Mouse (Mus musculus): Measurements from ENCODE around the gene Nme9. TPM values are rescaled to one million over a fixed set of nuclear protein-coding genes. Genes with fewer than 3 reads are reported as not detected.

The Nme9 gene
- polyA plus RNA-seq, 1 experiment: 0.16 TPM

DNA sequence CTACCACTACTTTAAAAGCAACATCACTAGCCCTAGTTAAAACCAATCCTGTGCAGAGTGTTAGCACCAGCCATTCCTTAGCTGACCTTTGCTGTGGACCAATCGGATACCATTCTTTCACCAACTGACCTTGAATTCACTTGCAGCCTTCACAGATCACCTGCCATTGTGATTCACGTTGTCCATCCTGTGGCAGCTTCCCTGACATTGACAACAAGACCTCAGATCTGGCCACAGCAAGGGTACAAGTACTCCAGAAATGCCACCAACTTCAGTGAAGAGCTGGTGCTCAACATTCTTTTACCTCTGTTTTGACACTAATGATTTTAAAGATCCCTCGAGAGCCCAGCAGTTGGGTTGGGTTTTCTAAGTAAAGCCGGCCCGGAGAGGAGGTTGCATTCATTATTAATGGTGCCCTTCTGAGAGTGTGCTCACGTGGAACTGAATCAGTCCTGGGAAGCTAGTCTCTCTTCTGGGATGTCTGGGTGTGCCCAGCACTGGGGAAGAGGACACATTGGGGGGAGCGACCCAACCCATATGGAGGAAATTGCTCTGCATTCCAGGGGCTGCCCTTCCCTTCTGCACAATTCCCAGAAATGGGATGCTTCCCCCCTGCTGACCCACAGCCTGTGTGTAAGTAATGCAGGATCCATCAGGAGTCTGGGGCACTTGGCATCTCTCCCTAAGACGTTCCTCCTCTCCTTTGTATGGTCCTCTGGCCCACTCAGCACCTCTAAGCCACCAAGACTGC lies 31.1 kb upstream of the Nme9 start:
- no peak for DNase-seq

DNA sequence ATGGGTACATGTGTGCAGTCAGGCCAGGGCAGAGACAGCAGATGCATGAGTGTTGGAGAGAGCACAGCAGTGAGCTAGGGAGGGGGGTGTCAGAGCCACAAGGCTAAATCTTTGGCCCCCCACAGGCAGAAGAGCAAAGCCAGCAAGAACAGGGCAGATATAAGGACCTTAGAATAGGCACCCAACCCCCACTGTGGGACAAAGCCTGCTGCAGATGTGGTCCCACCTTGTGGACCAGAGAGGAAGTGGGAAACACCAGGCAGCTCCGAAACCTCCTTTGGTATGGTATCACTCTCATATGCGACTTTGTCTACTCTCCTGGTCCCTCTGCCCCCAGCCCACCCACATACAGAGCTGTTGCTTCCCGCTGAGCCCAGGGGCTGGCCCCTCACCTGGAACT lies 29.4 kb upstream of the Nme9 start:
- DNase-seq: no peak
- Histone ChIP-seq H3K27ac (ENCODE audit: insufficient read depth, low read depth, low read length) (no peak overlapping the region), H3K36me3 (ENCODE audit: control insufficient read depth, insufficient read depth, low read length) (no peaks in the 10 kb centered on the region), H3K4me3 (ENCODE audit: insufficient read depth, low read depth, low read length) (no peak overlapping the region), H3K4me1 (ENCODE audit: control insufficient read depth, insufficient read depth, low read length) (peaks cover 22% of the 10 kb centered on the region), H3K27me3 (replicated peaks; ENCODE audit: control insufficient read depth, insufficient read depth, low read length) (no peaks in the 10 kb centered on the region)
- WGBS: 83% methylated on average over 3 of the region's 3 CpGs
- TF ChIP-seq CTCF (conservative IDR thresholded peaks at IDR 0.05; ENCODE audit: insufficient read depth, insufficient read length, low read depth, low read length): no peak
- no peak for TF ChIP-seq POLR2A (IDR thresholded peaks at IDR 0.05; ENCODE audit: low read depth, low read length)

More for the DNA sequence above, 31.1 kb upstream of the Nme9 start:
- WGBS: 72% methylated on average over 8 of the region's 8 CpGs
- H3K4me3 ChIP-seq (ENCODE audit: insufficient read depth, low read depth, low read length): no peak overlapping the region
- no peak overlapping the region for H3K27ac ChIP-seq (ENCODE audit: insufficient read depth, low read depth, low read length)
- H3K27me3 ChIP-seq (replicated peaks; ENCODE audit: control insufficient read depth, insufficient read depth, low read length): no peaks in the 10 kb centered on the region
- no peaks in the 10 kb centered on the region for H3K36me3 ChIP-seq (ENCODE audit: control insufficient read depth, insufficient read depth, low read length)
- TF ChIP-seq POLR2A (IDR thresholded peaks at IDR 0.05; ENCODE audit: low read depth, low read length) (no peak), CTCF (conservative IDR thresholded peaks at IDR 0.05; ENCODE audit: insufficient read depth, insufficient read length, low read depth, low read length) (no peak)
- H3K4me1 ChIP-seq (ENCODE audit: control insufficient read depth, insufficient read depth, low read length): peaks cover 19% of the 10 kb centered on the region

DNA sequence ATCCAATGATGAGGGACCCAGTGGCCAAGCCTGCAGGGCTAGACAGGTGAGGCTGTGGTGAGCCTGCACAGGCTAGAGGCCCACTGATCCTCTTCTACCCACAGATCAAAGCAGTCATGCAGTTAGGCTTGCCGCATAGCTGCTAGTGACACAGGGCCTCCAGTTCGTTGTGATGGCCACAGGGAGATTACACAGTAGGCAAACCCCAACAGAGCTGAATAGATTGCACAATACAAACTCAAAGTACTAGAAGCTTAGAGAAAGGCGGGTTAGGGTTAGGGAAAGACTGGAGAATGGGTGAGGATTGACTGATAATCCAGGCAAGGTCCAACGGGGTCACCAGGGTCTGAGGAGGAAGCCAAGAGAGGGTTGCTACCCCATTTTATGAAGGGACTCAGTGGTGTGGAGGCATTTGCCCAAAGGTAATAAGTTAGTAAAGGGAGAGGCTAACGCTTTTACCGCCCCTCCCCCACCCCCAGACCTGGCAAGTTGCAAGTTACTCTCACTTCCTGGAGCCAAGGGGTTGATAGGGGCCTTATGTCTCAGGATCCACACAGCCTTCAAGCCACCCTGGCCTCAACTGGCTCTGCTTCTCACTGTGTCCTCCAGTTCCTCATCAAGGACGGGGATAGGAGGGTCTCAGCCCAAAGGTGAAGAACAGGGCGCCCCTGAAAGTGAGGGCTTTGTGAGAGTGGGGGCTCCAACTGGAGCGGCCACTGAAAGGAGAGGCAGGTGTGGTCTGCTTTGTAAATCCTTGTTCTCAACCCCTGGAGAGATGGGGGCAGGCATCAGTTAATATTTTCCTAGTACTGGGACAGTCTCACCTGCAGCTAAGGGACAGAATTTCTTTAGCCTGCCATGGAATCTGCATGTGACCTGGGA lies 27.3 kb upstream of the Nme9 start:
- H3K4me1 ChIP-seq (ENCODE audit: control insufficient read depth, insufficient read depth, low read length): peaks cover 19% of the 10 kb centered on the region
- WGBS: 67% methylated on average over 9 of the region's 9 CpGs
- H3K27ac ChIP-seq (ENCODE audit: insufficient read depth, low read depth, low read length): 0 out of 2 replicates have a peak overlapping the region, but pooled peaks have one; percentile 30
- H3K36me3 ChIP-seq (ENCODE audit: control insufficient read depth, insufficient read depth, low read length): no peaks in the 10 kb centered on the region
- peak; percentile 24 for DNase-seq
- TF ChIP-seq CTCF (conservative IDR thresholded peaks at IDR 0.05; ENCODE audit: insufficient read depth, insufficient read length, low read depth, low read length) (no peak), POLR2A (IDR thresholded peaks at IDR 0.05; ENCODE audit: low read depth, low read length) (no peak)
- H3K4me3 ChIP-seq (ENCODE audit: insufficient read depth, low read depth, low read length): no peak overlapping the region
- no peaks in the 10 kb centered on the region for H3K27me3 ChIP-seq (replicated peaks; ENCODE audit: control insufficient read depth, insufficient read depth, low read length)

DNA sequence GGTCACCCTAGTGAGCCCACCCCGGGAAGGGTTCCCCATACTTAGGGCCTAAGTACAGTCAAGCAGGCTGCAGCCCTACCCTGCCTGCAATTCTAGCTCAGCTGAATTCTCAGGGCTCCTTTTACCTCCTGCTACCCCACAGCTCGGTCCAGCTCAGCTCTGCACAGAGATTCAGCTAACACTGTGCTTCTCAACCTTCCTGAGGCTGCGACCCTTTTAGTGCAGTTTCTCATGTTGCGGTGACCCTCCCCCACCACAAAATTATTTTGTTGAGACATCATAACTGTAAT lies 26.8 kb upstream of the Nme9 start:
- H3K36me3 ChIP-seq (ENCODE audit: control insufficient read depth, insufficient read depth, low read length): no peaks in the 10 kb centered on the region
- no peaks in the 10 kb centered on the region for H3K27me3 ChIP-seq (replicated peaks; ENCODE audit: control insufficient read depth, insufficient read depth, low read length)
- peaks cover 19% of the 10 kb centered on the region for H3K4me1 ChIP-seq (ENCODE audit: control insufficient read depth, insufficient read depth, low read length)
- DNase-seq: no peak
- no peak for TF ChIP-seq POLR2A (IDR thresholded peaks at IDR 0.05; ENCODE audit: low read depth, low read length)
- 60% methylated on average over 4 of the region's 4 CpGs for WGBS
- no peak overlapping the region for H3K27ac ChIP-seq (ENCODE audit: insufficient read depth, low read depth, low read length)
- no peak overlapping the region for H3K4me3 ChIP-seq (ENCODE audit: insufficient read depth, low read depth, low read length)

DNA sequence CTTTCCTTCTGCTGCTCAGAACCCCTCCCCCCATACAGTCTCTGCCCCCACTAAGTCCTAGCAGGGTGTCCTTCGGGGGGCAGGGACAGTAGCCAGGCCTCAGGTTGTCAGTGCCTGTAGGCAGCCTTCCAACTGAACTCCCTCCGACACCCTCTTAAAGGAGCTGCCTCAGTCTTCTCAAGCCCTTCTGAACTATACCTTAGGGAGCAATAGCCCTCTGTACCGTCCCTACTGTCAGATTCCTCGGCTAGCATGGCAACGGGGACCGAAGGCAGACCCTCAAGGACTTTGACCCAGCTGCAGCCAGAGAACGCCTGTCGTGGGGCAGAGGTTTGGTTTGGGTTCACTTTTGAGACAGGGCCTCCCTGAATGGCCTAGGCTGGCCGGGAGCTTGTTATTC lies 26.0 kb upstream of the Nme9 start:
- peak overlapping the region; percentile 3; the same call in 1 of the 2 replicates for H3K27ac ChIP-seq (ENCODE audit: insufficient read depth, low read depth, low read length)
- DNase-seq: no peak
- H3K27me3 ChIP-seq (replicated peaks; ENCODE audit: control insufficient read depth, insufficient read depth, low read length): no peaks in the 10 kb centered on the region
- TF ChIP-seq CTCF (conservative IDR thresholded peaks at IDR 0.05; ENCODE audit: insufficient read depth, insufficient read length, low read depth, low read length) (no peak), POLR2A (IDR thresholded peaks at IDR 0.05; ENCODE audit: low read depth, low read length) (no peak)
- H3K4me3 ChIP-seq (ENCODE audit: insufficient read depth, low read depth, low read length): no peak overlapping the region
- H3K4me1 ChIP-seq (ENCODE audit: control insufficient read depth, insufficient read depth, low read length): peaks cover 19% of the 10 kb centered on the region
- 48% methylated on average over 9 of the region's 9 CpGs for WGBS
- H3K36me3 ChIP-seq (ENCODE audit: control insufficient read depth, insufficient read depth, low read length): no peaks in the 10 kb centered on the region

DNA sequence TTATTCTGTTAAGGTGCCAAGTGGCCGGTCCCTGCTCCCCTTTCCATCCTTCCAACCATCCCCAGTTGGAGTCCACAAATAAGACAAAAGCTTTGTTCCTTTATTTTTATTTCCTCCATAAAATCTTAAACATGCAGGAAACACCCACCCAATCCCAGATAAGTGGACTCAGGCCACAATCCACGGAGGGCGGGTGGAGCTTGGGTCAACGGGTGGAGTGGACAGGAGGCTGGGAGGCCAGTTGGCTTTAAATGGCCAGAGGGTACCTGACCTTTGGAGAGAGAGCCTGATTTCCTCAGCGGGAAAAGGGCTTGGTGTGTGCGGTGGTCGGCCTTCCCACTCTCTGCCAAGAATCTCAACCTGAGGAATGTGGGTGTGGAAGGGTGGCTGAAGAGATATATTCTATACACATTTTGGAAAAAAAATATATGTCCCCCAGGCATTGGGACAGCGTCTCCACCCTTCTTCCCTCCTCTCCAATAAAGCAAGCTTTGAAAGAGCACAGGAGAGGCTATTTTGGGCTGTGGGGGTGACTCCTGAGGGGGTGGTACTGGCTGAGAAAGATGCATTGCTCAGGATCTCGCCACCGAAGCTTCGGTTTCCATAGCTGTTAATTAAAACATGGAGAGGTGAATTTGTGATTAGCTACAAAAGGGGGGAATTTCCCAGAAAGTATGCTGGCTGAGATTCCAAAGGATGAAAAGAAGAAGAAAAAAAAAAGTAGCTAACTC lies 22.5 kb upstream of the Nme9 start:
- no peak for DNase-seq
- Histone ChIP-seq H3K27me3 (replicated peaks; ENCODE audit: control insufficient read depth, insufficient read depth, low read length) (no peaks in the 10 kb centered on the region), H3K4me3 (ENCODE audit: insufficient read depth, low read depth, low read length) (no peak overlapping the region), H3K27ac (ENCODE audit: insufficient read depth, low read depth, low read length) (no peak overlapping the region), H3K4me1 (ENCODE audit: control insufficient read depth, insufficient read depth, low read length) (peaks cover 16% of the 10 kb centered on the region), H3K36me3 (ENCODE audit: control insufficient read depth, insufficient read depth, low read length) (no peaks in the 10 kb centered on the region)
- WGBS: 59% methylated on average over 11 of the region's 11 CpGs
- TF ChIP-seq POLR2A (IDR thresholded peaks at IDR 0.05; ENCODE audit: low read depth, low read length) (no peak), CTCF (conservative IDR thresholded peaks at IDR 0.05; ENCODE audit: insufficient read depth, insufficient read length, low read depth, low read length) (no peak)

DNA sequence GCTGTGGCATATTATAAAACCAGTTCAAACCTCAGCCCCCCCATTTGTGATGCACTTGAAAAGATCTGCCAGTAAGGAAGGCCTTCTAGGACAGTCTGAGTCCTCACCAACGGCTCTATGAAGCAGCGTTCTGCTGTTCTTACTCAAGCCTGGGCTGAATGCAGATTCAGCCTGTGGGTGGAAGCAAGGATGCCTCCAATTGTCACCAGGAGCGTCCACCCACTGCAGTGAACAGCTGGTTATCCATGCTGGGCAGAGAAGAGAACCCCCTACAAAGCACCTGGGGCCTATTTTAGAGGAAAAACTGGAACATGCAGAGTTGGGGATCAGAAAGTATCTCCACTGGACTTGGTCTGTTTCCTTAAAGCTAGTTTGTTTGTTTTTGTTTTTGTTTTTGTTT lies 21.4 kb upstream of the Nme9 start:
- H3K27me3 ChIP-seq (replicated peaks; ENCODE audit: control insufficient read depth, insufficient read depth, low read length): no peaks in the 10 kb centered on the region
- WGBS: 88% methylated on average over 3 of the region's 3 CpGs
- H3K4me3 ChIP-seq (ENCODE audit: insufficient read depth, low read depth, low read length): no peak overlapping the region

More for the DNA sequence above, 21.4 kb upstream of the Nme9 start:
- peaks cover 8% of the 10 kb centered on the region for H3K4me1 ChIP-seq (ENCODE audit: control insufficient read depth, insufficient read depth, low read length)
- H3K36me3 ChIP-seq (ENCODE audit: control insufficient read depth, insufficient read depth, low read length): no peaks in the 10 kb centered on the region
- H3K27ac ChIP-seq (ENCODE audit: insufficient read depth, low read depth, low read length): no peak overlapping the region
- no peak for DNase-seq
- TF ChIP-seq POLR2A (IDR thresholded peaks at IDR 0.05; ENCODE audit: low read depth, low read length) (no peak), CTCF (conservative IDR thresholded peaks at IDR 0.05; ENCODE audit: insufficient read depth, insufficient read length, low read depth, low read length) (no peak)

Measured in kidney, adult 2 months (tissue).